Mouse (Mus musculus) heart, adult 18-20 months (tissue): ENCODE measurements at regions not wholly inside any gene's neighbourhood (a gene's known extent, or its start where the extent isn't known, plus 50 kb on each side); places are given as distances from the start of the nearest gene placed in this dataset.

Experiments
- DNase-seq, 2 experiments: peaks; one replicate each; pipeline ENCODE4 v3.0.0; 2021 to 2022; ENCODE audit warnings: mixed read lengths in 1 of 2

DNA sequence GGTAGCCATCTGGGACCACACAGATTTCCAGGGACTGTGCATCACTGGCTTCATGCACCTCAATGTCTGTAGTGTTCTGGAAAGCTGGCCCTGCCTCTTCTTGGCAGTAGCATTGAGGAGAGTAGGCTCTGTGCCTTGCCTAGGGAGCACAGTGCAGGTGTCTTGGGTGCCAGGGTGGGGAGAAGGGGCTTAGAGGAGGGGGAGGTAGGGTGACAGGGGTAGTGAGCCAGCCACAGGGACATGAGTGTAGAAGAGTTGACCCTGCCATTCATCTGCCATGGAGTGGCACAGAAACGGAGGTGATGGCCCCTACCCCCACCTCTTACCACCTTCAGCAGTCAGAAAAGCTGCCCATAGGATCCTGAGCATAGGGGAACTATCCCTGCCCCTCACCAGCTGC lies 235.4 kb upstream of the Gli3 start:
- no peak for DNase-seq
